Mouse (Mus musculus) MEL (cell line): ENCODE data around the gene Tle3. TPM values are rescaled to one million over a fixed set of nuclear protein-coding genes. Genes with fewer than 3 reads are reported as not detected.

ENCODE experiments used
- DNase-seq: peaks from one replicate; pipeline ENCODE4 v3.0.0; 2011; ENCODE audit warnings: low read depth, low spot score
- H3K27ac ChIP-seq: 2 replicates; pipeline ENCODE4 v1.5.1; 2012; ENCODE audit warnings: low read depth, mild to moderate bottlenecking, control low read depth, low read length, moderate library complexity; ENCODE audit not compliant: control insufficient read depth
- H3K27me3 ChIP-seq, 2 experiments: fragments of 150-350 bp in 1 of 2; sonication (generic) in 1 of 2; 2 replicates each; pipeline ENCODE4 v1.6.1; 2012; ENCODE audit warnings: low read length in 2 of 2, mild to moderate bottlenecking in 2 of 2, improper control_type of control experiment in 1 of 2, moderate library complexity in 1 of 2; ENCODE audit not compliant: insufficient read depth in 2 of 2, control insufficient read depth in 1 of 2
- H3K36me3 ChIP-seq, 2 experiments: 2 replicates each; pipeline ENCODE4 v1.6.1; 2012 to 2014; ENCODE audit warnings: low read length in 2 of 2, improper control_type of control experiment in 1 of 2, inconsistent platforms in 1 of 2, mild to moderate bottlenecking in 1 of 2; ENCODE audit not compliant: insufficient read depth in 2 of 2, control insufficient read depth in 1 of 2
- H3K4me1 ChIP-seq, 2 experiments: fragments of 150-350 bp in 1 of 2; sonication (generic) in 1 of 2; 2 replicates each; pipeline ENCODE4 v1.6.1; 2012; ENCODE audit warnings: low read length in 2 of 2, improper control_type of control experiment in 1 of 2, mild to moderate bottlenecking in 1 of 2; ENCODE audit not compliant: insufficient read depth in 2 of 2, control insufficient read depth in 1 of 2
- H3K4me3 ChIP-seq, 2 experiments: fragments of 150-350 bp in 1 of 2; sonication (generic) in 1 of 2; 2 replicates each; pipeline ENCODE4 v1.5.1; 2012; ENCODE audit warnings: low read depth in 2 of 2, low read length in 2 of 2, mild to moderate bottlenecking in 2 of 2, moderate library complexity in 2 of 2, control low read depth in 1 of 2, improper control_type of control experiment in 1 of 2; ENCODE audit not compliant: control insufficient read depth in 1 of 2, insufficient read depth in 1 of 2
- H3K79me2 ChIP-seq: 2 replicates; pipeline ENCODE4 v1.6.1; 2012; ENCODE audit warnings: mild to moderate bottlenecking, low read length, moderate library complexity; ENCODE audit not compliant: control insufficient read depth, poor library complexity, insufficient read depth
- H3K9ac ChIP-seq: 2 replicates; pipeline ENCODE4 v1.6.1; 2012; ENCODE audit warnings: low read depth, mild to moderate bottlenecking, control low read depth, low read length, moderate library complexity; ENCODE audit not compliant: control insufficient read depth, poor library complexity, severe bottlenecking
- H3K9me3 ChIP-seq: fragments of 150-350 bp; sonication (generic); replicated peaks from 2 replicates; pipeline ENCODE4 v1.6.1; 2012; ENCODE audit warnings: mild to moderate bottlenecking, low read length, improper control_type of control experiment, moderate library complexity; ENCODE audit not compliant: insufficient read depth
- EP300 ChIP-seq, 2 experiments: IDR thresholded peaks; 2 replicates each; pipeline ENCODE4 v1.6.1; 2011; ENCODE audit warnings: improper control_type of control experiment in 2 of 2, low read length in 2 of 2, low read depth in 1 of 2, mild to moderate bottlenecking in 1 of 2
- JUND ChIP-seq: IDR thresholded peaks from 2 replicates; pipeline ENCODE4 v1.6.1; 2011; ENCODE audit warnings: low read depth, mild to moderate bottlenecking, improper control_type of control experiment, low read length
- MAFK ChIP-seq: IDR thresholded peaks from 2 replicates; pipeline ENCODE4 v1.6.1; 2011; ENCODE audit warnings: low read depth, mild to moderate bottlenecking, low read length, improper control_type of control experiment, borderline replicate concordance
- MAZ ChIP-seq: IDR thresholded peaks from 2 replicates; pipeline ENCODE4 v1.6.1; 2012; ENCODE audit warnings: low read depth, mild to moderate bottlenecking, inconsistent platforms, low read length, improper control_type of control experiment
- MYC ChIP-seq: IDR thresholded peaks from 2 replicates; pipeline ENCODE4 v1.6.1; 2011; ENCODE audit warnings: low read depth, mild to moderate bottlenecking, low read length, improper control_type of control experiment, moderate library complexity
- POLR2AphosphoS5 ChIP-seq: IDR thresholded peaks from 2 replicates; pipeline ENCODE4 v1.6.1; 2012; ENCODE audit warnings: low read depth, borderline replicate concordance, mild to moderate bottlenecking, inconsistent platforms, low read length, moderate library complexity, mixed read lengths
- TAL1 ChIP-seq: IDR thresholded peaks from 2 replicates; pipeline ENCODE4 v1.6.1; 2012; ENCODE audit warnings: mild to moderate bottlenecking, inconsistent platforms, low read length, moderate library complexity, mixed read lengths
- USF2 ChIP-seq, 2 experiments: IDR thresholded peaks; 2 replicates each; pipeline ENCODE4 v1.6.1; 2011 to 2012; ENCODE audit warnings: improper control_type of control experiment in 2 of 2, low read length in 2 of 2, borderline replicate concordance in 1 of 2, inconsistent platforms in 1 of 2, low read depth in 1 of 2, mild to moderate bottlenecking in 1 of 2; ENCODE audit not compliant: insufficient read depth in 1 of 2
- ZC3H11A ChIP-seq: IDR thresholded peaks from 2 replicates; pipeline ENCODE4 v1.6.1; 2012; ENCODE audit warnings: low read depth, mild to moderate bottlenecking, inconsistent platforms, low read length, improper control_type of control experiment
- ZKSCAN1 ChIP-seq: IDR thresholded peaks from 2 replicates; pipeline ENCODE4 v1.6.1; 2012; ENCODE audit warnings: low read depth, mild to moderate bottlenecking, inconsistent platforms, low read length, improper control_type of control experiment, moderate library complexity
- polyA plus RNA-seq, 2 experiments: library from polyadenylated mRNA; stranded (reverse) in 1 of 2; unstranded in 1 of 2; fragments of >175 nt in 1 of 2; fragments of >200 nt in 1 of 2; gene quantifications; 2 replicates each; pipeline versions ENCODE4 v1.2.1 to v1.2.4; 2012; ENCODE audit warnings: low replicate concordance in 2 of 2, low read depth in 1 of 2; ENCODE audit not compliant: insufficient read length in 2 of 2, insufficient read depth in 1 of 2, missing spikeins in 1 of 2
- total RNA-seq: library from RNA; depleted of rRNA; stranded (reverse); fragments of 300-350 nt; gene quantifications from 2 replicates; pipeline ENCODE4 v1.2.3, GENCODE M21; 2012

The Tle3 gene
- total and polyA plus RNA-seq, 3 experiments = 20.3 to 26.8 TPM; not detected in 1

DNA sequence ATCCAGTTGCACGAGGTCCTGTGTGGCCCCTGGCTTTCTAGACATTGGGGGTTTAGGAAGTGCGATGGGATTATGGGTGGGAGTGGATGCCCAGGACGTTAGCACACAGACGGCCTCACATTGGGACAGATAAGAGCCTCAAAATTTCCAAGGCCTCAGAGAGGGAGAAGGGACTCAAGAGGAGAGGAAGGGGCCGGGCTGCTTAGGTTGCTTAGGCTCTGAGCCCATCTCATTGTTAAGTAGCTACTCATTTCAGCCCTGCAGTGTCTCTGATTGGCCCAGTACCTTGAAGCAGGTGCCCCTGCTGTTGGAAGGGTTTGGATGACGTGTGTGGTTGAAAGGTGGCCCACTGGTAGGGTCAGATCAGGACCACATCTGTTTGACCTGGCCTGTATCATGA, 11.9 kb downstream of the Tle3 start:
- peaks cover 5 to 15% of the 10 kb centered on the region in 2 experiments for H3K4me1 ChIP-seq
- H3K79me2 ChIP-seq = peaks cover 7% of the 10 kb centered on the region; the same call in 1 of the 2 replicates
- H3K27ac ChIP-seq = no peak overlapping the region
- no peak overlapping the region for H3K4me3 ChIP-seq
- no peak overlapping the region for H3K9ac ChIP-seq
- peaks cover 6 to 25% of the 10 kb centered on the region in 2 experiments for H3K36me3 ChIP-seq
- H3K27me3 ChIP-seq = no peaks in the 10 kb centered on the region
- no peak for TF ChIP-seq MAFK
- TF ChIP-seq TAL1 = no peak
- no peak for TF ChIP-seq ZC3H11A
- no peak for TF ChIP-seq POLR2AphosphoS5
- TF ChIP-seq USF2 (IDR thresholded peaks at IDR 0.05; ENCODE audit: borderline replicate concordance in 1 of 2, insufficient read depth in 1 of 2, low read depth in 1 of 2, low read length in 2 of 2) = no peak
- no peak for TF ChIP-seq JUND
- TF ChIP-seq EP300 (IDR thresholded peaks at IDR 0.05; ENCODE audit: low read depth in 1 of 2, low read length in 2 of 2) = no peak
- no peak for TF ChIP-seq ZKSCAN1
- no peak for TF ChIP-seq MAZ
- no peaks in the 10 kb centered on the region for H3K9me3 ChIP-seq
- no peak for DNase-seq

DNA sequence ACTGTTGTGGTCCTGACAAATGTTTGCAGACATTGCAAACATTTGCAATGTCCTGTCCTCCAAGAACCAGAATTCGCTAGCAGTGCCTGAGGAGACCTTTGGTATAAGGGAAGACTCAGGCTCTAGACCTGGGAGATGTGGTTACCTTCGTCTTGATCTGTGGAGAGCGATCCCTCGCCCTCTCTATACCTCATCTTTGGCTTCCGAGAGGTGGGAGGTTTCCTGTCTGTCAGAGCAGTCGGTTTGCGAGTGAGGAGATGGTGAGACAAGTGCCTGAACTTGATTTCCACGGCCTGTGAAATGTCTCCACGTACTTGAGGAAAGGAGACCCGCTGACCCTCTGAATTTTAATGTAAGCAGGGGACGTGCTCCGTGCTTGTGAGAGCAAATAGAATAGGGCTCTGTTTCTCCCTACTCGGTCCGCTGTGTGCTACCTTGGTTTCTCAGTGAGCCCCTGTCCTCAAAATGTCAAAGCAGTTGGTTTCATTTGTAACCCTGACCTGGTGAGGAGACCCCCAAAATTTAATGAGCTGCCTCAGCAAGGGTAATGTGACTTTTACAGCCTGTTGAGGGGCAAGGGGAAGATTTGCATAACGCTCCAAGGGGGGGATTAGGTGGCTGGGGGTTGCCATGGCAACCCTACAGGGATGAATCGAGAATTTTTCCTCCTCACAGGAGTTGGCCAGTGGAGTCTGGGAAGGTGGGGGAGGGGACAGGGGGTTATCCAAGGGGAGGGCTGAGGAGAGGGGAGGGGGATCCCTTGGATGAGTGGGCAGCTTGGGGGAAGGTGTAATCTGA, 12.7 kb downstream of the Tle3 start:
- peaks cover 6 to 19% of the 10 kb centered on the region in 2 experiments for H3K36me3 ChIP-seq
- no peak overlapping the region for H3K4me3 ChIP-seq
- H3K4me1 ChIP-seq = peaks cover 5 to 14% of the 10 kb centered on the region in 2 experiments

DNA sequence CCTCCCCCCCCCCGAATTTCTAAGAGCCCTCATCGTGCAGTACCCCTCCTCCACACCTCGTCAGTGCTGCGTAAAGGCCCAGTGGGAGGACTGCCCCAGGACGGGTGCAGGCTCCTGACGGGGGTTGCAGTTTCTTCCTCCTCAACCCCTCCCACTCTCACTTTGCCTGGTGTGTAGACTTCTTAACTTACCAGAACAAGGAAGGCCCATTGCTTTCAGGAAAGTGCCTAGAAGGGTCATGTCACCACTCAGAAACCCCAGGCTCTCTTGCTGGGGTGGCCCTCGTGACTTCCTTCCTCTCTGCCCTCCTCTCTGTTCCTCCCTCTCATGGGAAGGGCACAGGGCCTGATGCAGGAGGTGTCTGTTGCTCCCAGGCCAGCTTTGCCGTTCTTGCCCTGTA, 13.6 kb downstream of the Tle3 start:
- peaks cover 6 to 14% of the 10 kb centered on the region in 2 experiments for H3K36me3 ChIP-seq
- H3K4me3 ChIP-seq = no peak overlapping the region
- no peak for DNase-seq

More for the DNA sequence above, 12.7 kb downstream of the Tle3 start:
- Histone ChIP-seq H3K79me2 (peaks cover 7% of the 10 kb centered on the region; the same call in 1 of the 2 replicates), H3K27ac (no peak overlapping the region), H3K9me3 (no peaks in the 10 kb centered on the region), H3K27me3 (no peaks in the 10 kb centered on the region), H3K9ac (no peak overlapping the region)
- DNase-seq = no peak
- TF ChIP-seq JUND = no peak

More for the DNA sequence above, 13.6 kb downstream of the Tle3 start:
- Histone ChIP-seq H3K27ac (no peak overlapping the region), H3K79me2 (peaks cover 4% of the 10 kb centered on the region; the same call in 1 of the 2 replicates), H3K9me3 (no peaks in the 10 kb centered on the region), H3K9ac (no peak overlapping the region), H3K4me1 (peaks cover 5 to 14% of the 10 kb centered on the region in 2 experiments), H3K27me3 (no peaks in the 10 kb centered on the region)
- TF ChIP-seq MAFK = no peak
- TF ChIP-seq MYC = no peak
